Mouse (Mus musculus) naive thymus-derived CD4-positive, alpha-beta T cell, adult 2 months (primary cell): ENCODE measurements around the gene Ptges2.

Experiments used
- DNase-seq: peaks from one replicate; pipeline ENCODE4 v3.0.0-alpha.2; 2011; ENCODE audit warnings: low read depth

The Ptges2 gene

GRCm38 (mm10) chr2:32375317-32375940, 20.3 kb upstream of the Ptges2 start:
- DNase-seq = no peak

- DNase-seq = no peak
Measured at GRCm38 (mm10) chr2:32376963-32377362, 18.7 kb upstream of the Ptges2 start.

GRCm38 (mm10) chr2:32380001-32380500, 15.6 kb upstream of the Ptges2 start:
- no peak for DNase-seq

GRCm38 (mm10) chr2:32381141-32381774, 14.4 kb upstream of the Ptges2 start:
- no peak for DNase-seq

- DNase-seq = peak; percentile 96
Measured at GRCm38 (mm10) chr2:32381775-32382223, 13.9 kb upstream of the Ptges2 start, which contains the start of gene 1110008P14Rik. 1110008P14Rik (minus strand) TSS chr2:32381938.

DNA sequence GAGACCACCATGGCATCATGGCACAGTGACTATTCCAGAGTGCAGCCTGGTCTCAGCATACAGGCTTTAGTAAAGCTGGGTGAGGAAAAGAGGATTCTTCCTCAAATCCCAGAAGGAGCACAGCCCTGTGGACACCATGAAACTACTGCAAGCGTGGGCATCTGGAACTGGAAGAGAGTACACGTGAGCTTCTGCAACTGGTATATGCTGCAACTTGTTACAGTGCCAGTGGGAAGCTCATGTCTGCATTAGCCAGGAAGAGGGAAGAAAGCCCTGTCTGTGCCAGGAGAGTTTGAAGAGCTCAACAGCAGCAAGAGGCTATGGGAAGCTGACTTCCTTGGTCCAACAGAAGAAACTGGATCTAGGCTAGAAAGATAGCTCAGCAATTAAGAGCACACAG, 13.0 kb upstream of the Ptges2 start:
- DNase-seq = peak; percentile 28

- DNase-seq = no peak
Measured at GRCm38 (mm10) chr2:32387706-32388490, 7.8 kb upstream of the Ptges2 start, which contains the start of gene Lcn2. Lcn2 (minus strand) TSS chr2:32388252.

GRCm38 (mm10) chr2:32389157-32389556, 6.5 kb upstream of the Ptges2 start:
- no peak for DNase-seq

DNA sequence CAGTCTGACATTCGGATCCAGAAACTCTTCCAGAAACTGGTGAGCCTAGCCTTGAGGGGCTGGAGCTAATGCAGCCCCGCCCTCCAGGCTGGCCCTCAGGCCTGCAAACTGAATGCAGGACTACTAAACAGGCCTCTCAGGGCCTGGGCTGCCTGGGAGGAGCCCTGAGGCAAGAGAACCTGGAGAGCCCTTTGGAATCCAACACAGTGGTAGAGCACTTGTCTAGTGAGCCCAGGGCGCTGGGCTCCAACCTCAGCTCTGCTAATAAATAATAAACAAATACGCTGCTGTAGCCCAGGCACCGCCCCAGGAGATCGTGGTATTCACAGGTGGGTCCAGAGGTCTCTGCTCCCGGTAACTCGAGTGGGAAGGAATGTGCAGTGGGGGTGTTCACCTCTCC, 4.8 kb upstream of the Ptges2 start:
- no peak for DNase-seq

GRCm38 (mm10) chr2:32392063-32392462, 3.6 kb upstream of the Ptges2 start:
- DNase-seq = no peak

DNA sequence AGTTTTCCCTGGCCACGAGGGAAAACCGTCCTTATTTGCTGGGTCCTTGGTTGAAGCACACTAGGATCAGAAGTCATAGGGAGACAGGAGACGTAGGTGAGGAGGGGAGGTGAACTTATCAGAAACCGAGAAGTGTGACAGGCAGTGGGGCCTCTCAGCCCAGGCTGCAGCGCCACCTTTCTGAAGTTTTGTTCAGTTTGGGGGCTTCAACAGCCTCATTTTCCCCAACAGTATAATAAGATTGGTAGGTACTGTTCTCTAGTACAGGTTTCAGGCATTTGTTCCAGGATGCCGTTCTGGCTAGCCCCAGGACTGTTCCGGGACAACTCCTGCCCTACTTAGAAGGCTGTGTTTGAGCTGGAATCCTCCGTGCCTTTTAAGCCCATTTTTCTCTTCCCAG, 723 bp upstream of the Ptges2 start:
- no peak for DNase-seq

- DNase-seq = peak; percentile 91
Measured at GRCm38 (mm10) chr2:32395946-32396621, 388 bp downstream of the Ptges2 start.

GRCm38 (mm10) chr2:32396695-32397094, 999 bp downstream of the Ptges2 start:
- no peak for DNase-seq

GRCm38 (mm10) chr2:32404663-32405062, 9.0 kb downstream of the Ptges2 start:
- DNase-seq = peak; percentile 99

- DNase-seq = no peak
Measured at GRCm38 (mm10) chr2:32407144-32407824, 11.6 kb downstream of the Ptges2 start.

- DNase-seq = no peak
Measured at GRCm38 (mm10) chr2:32408429-32409424, 13.0 kb downstream of the Ptges2 start.

DNA sequence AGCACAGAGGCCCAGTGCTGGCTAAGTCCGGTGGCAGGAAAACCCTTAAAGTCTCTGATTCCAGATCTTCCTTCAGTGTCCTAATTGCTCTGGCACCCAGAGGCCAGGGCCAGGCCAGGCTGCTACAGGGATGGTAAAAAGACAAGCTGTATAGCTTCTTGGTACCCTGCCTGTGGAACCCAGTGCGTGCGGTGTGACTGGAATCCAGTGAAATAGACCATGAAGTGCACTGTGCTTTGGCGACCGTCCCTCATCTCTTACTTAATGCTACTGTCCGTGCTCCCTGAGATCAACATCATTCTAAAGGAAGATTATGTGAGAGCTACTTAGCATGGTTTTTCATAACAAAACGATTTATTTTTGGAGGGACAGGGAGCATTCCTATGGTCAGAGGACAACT, 15.7 kb downstream of the Ptges2 start:
- no peak for DNase-seq

GRCm38 (mm10) chr2:32412742-32413531, 17.2 kb downstream of the Ptges2 start:
- no peak for DNase-seq

- DNase-seq = no peak
Measured at GRCm38 (mm10) chr2:32413936-32414335, 18.2 kb downstream of the Ptges2 start.
